Mouse (Mus musculus): ENCODE results near the gene Mbnl2.

- TF ChIP-seq GATA1 (IDR thresholded peaks at IDR 0.05; ENCODE audit: borderline replicate concordance, low read length) = no peak
- TF ChIP-seq FLI1 (IDR thresholded peaks at IDR 0.05; ENCODE audit: low read length) = no peak
These were observed 122.6 kb downstream of the Mbnl2 start for GRCm38 (mm10) chr14:120397871-120398647.

All from megakaryocyte, embryonic 14.5 days (primary cell).